Mouse (Mus musculus) erythroblast, embryonic 14.5 days (primary cell): Measurements from ENCODE around the gene Pcyt2.

Source experiments
- GATA1 ChIP-seq: IDR thresholded peaks from 2 replicates; pipeline ENCODE4 v1.6.1; 2012; ENCODE audit warnings: low read length, inconsistent platforms, mixed read lengths
- TAL1 ChIP-seq: IDR thresholded peaks from 3 replicates; pipeline ENCODE4 v1.6.1; 2012; ENCODE audit warnings: low read length, inconsistent platforms, mixed read lengths

- no peak for TF ChIP-seq GATA1
- no peak for TF ChIP-seq TAL1
Observed at GRCm38 (mm10) chr11:120658876-120659410, 41.2 kb upstream of the Pcyt2 start.
